Mouse (Mus musculus) liver, embryonic 14.5 days (tissue): ENCODE data around the gene Rbbp8nl. TPM values are rescaled to one million over a fixed set of nuclear protein-coding genes. Genes with fewer than 3 reads are reported as not detected.

Experiments used
- ATAC-seq: fragments of 200-750 bp; cut with Nextera tagmentation; 2 replicates; pipeline ENCODE4 v1.8.0; 2017; ENCODE audit warnings: moderate number of reproducible peaks, mild to moderate bottlenecking, moderate library complexity; ENCODE audit not compliant: insufficient read depth
- DNase-seq, 3 experiments: peaks; one replicate each; pipeline ENCODE4 v3.0.0-alpha.2; 2012 to 2013; ENCODE audit warnings: low read depth in 3 of 3, low spot score in 3 of 3
- H3K27ac ChIP-seq: fragments of 300-500 bp; sonication (generic); 2 replicates; pipeline ENCODE4 v1.5.1; 2014; ENCODE audit warnings: moderate library complexity, mild to moderate bottlenecking, control low read depth, inconsistent platforms
- H3K27me3 ChIP-seq: fragments of 300-500 bp; sonication (generic); 2 replicates; pipeline ENCODE4 v1.6.1; 2014; ENCODE audit warnings: mild to moderate bottlenecking, low read length, moderate library complexity; ENCODE audit not compliant: control insufficient read depth, insufficient read depth
- H3K36me3 ChIP-seq: fragments of 300-500 bp; sonication (generic); replicated peaks from 2 replicates; pipeline ENCODE4 v1.6.1; 2014; ENCODE audit warnings: low read depth; ENCODE audit not compliant: control insufficient read depth, insufficient read depth
- H3K4me1 ChIP-seq, 2 experiments: fragments of 200-500 bp in 1 of 2; fragments of 300-500 bp in 1 of 2; sonication (generic) in 1 of 2; replicated peaks; 2 replicates each; pipeline ENCODE4 v1.6.1; 2012 to 2014; ENCODE audit warnings: antibody characterized with exemption in 1 of 2, inconsistent platforms in 1 of 2, low read length in 1 of 2; ENCODE audit not compliant: control insufficient read depth in 2 of 2, insufficient read depth in 2 of 2
- H3K4me2 ChIP-seq: fragments of 300-500 bp; sonication (generic); 2 replicates; pipeline ENCODE4 v1.6.1; 2014; ENCODE audit warnings: low read depth, mild to moderate bottlenecking, control low read depth, moderate library complexity
- H3K4me3 ChIP-seq, 2 experiments: fragments of 200-500 bp in 1 of 2; fragments of 300-500 bp in 1 of 2; sonication (generic) in 1 of 2; 2 replicates each; pipeline ENCODE4 v1.5.1; 2012 to 2014; ENCODE audit warnings: low read depth in 2 of 2, low read length in 2 of 2, mild to moderate bottlenecking in 2 of 2, control low read depth in 1 of 2, inconsistent platforms in 1 of 2, moderate library complexity in 1 of 2; ENCODE audit not compliant: insufficient read depth in 1 of 2
- H3K9ac ChIP-seq: fragments of 300-500 bp; sonication (generic); replicated peaks from 2 replicates; pipeline ENCODE4 v1.6.1; 2014; ENCODE audit warnings: mild to moderate bottlenecking, control low read depth, moderate library complexity
- H3K9me3 ChIP-seq: fragments of 300-500 bp; sonication (generic); 2 replicates; pipeline ENCODE4 v1.6.1; 2016; ENCODE audit warnings: low read length, mixed read lengths; ENCODE audit not compliant: control insufficient read depth
- CTCF ChIP-seq: IDR thresholded peaks from 2 replicates; pipeline ENCODE4 v1.5.1; 2016; ENCODE audit warnings: antibody characterized with exemption, low read depth, control low read depth
- EP300 ChIP-seq: IDR thresholded peaks from 2 replicates; pipeline ENCODE4 v1.6.1; 2016; ENCODE audit warnings: antibody characterized with exemption, low read depth
- WGBS: fragments of 180-500 bp; shearing (Covaris S2); extraction: QIAGEN DNeasy Blood & Tissue Kit; methylation state at CpG from one replicate; pipeline ENCODE4 v1.1.7; 2014; ENCODE audit not compliant: insufficient replicate concordance; 5-methylcytosine and 5-hydroxymethylcytosine counted together
- polyA plus RNA-seq, 2 experiments: library from polyadenylated mRNA; depleted of rRNA in 1 of 2; stranded (reverse) in 1 of 2; unstranded in 1 of 2; fragments of >200 nt; fragmentation: Nextera tagmentation in 1 of 2; extraction: Ambion mirVana in 1 of 2; gene quantifications; 2 replicates each; pipeline versions ENCODE4 v1.2.1 to v1.2.3; 2012 to 2014

Gene Rbbp8nl
- polyA plus RNA-seq, 2 experiments, result 0.02 TPM; not detected in 1

DNA sequence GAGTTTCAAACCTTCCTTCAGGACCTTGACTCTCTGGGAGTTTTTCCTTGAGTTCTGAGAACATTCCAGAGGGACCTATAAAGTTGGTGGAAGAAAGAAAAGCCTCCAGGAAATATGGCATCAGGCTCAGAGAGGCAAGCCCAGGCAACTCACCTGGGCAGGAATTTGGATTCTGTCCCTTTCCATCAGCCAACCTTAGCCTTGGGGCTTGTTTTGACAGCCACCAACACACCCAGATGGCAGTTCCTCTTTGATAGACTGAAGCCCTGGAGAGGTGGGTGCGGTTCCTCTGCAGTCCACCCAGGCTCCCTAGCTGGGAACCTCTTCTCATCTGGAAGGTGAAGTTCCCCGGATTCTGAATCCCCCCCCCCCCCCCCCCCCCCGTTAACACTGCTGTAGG, 53.2 kb downstream of the Rbbp8nl start:
- WGBS, result 14% methylated on average over 3 of the region's 3 CpGs
- DNase-seq (peak in 1 of 3 experiments; percentile 51), ATAC-seq (peak; percentile 85)
- TF ChIP-seq EP300, result no peak
- TF ChIP-seq CTCF, result no peak
- Histone ChIP-seq H3K36me3 (no peaks in the 10 kb centered on the region), H3K4me1 (peaks cover 35 to 46% of the 10 kb centered on the region in 2 experiments), H3K4me3 (peak overlapping the region; percentile 26 to 35; a peak in 3 of 4 replicates), H3K4me2 (peak overlapping the region; percentile 69), H3K27ac (peak overlapping the region; percentile 94), H3K27me3 (no peaks in the 10 kb centered on the region), H3K9me3 (no peaks in the 10 kb centered on the region), H3K9ac (peak overlapping the region; percentile 60)

DNA sequence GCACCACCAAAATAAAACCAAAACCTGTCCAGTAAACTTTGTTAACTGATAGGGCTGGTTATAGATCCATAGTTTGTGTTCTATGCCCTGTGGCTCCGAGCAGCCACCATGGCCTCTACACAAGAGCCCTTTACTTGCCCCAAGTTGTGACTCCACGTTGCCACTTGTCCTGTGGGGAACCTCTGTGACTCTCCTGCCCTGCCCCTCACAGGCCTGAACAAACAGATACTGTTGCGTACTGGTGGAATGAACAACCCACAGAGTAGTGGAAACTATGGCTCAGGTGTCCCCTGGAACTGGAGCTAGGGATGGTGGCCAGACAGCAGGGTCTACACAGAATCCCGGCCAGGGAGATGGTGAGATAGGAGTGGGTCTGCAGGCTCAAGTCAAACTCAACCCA, 53.9 kb downstream of the Rbbp8nl start:
- ATAC-seq (no peak), DNase-seq (no peak)
- H3K4me2 ChIP-seq, result peak overlapping the region; percentile 69
- 62% methylated on average over 4 of the region's 4 CpGs for WGBS
- H3K4me3 ChIP-seq, result peak overlapping the region; percentile 26 to 35
- no peaks in the 10 kb centered on the region for H3K36me3 ChIP-seq
- no peak for TF ChIP-seq EP300
- TF ChIP-seq CTCF, result no peak
- peak overlapping the region; percentile 94 for H3K27ac ChIP-seq
- no peaks in the 10 kb centered on the region for H3K27me3 ChIP-seq
- H3K9ac ChIP-seq, result peak overlapping the region; percentile 60
- H3K4me1 ChIP-seq, result peaks cover 35 to 46% of the 10 kb centered on the region in 2 experiments
- H3K9me3 ChIP-seq, result no peaks in the 10 kb centered on the region

DNA sequence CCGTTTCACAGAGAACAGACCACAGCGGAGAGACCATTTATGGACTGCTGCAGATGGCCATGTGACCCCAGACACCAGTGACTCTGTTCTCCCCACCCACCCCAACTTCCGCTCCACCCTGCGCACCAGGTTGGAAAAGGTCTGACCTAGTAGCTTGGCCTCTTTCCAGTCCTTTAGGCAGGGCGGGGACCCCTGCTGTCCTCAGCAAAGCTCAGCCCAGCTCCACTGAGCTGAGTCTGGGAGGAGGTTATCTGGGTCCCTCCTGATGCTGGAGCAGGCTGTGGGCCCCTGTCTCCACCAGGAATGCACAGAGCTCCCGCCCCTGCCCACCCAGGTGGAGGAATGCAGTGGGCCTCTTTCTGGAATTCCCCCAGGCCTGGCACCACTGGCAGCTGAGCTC, 54.7 kb downstream of the Rbbp8nl start:
- TF ChIP-seq EP300 (no peak), CTCF (no peak)
- no peak overlapping the region for H3K4me3 ChIP-seq
- no peaks in the 10 kb centered on the region for H3K9me3 ChIP-seq
- 59% methylated on average over 6 of the region's 6 CpGs for WGBS
- no peak overlapping the region for H3K27ac ChIP-seq
- H3K27me3 ChIP-seq, result no peaks in the 10 kb centered on the region
- ATAC-seq (no peak), DNase-seq (no peak)
- peak overlapping the region; percentile 69 for H3K4me2 ChIP-seq
- no peaks in the 10 kb centered on the region for H3K36me3 ChIP-seq
- H3K9ac ChIP-seq, result no peak overlapping the region
- peaks cover 35 to 46% of the 10 kb centered on the region in 2 experiments for H3K4me1 ChIP-seq

GRCm38 (mm10) chr2:180234353-180234752, 55.3 kb downstream of the Rbbp8nl start:
- Histone ChIP-seq H3K4me1 (peaks cover 35 to 46% of the 10 kb centered on the region in 2 experiments), H3K4me2 (no peak overlapping the region), H3K27me3 (no peaks in the 10 kb centered on the region), H3K9ac (no peak overlapping the region), H3K27ac (no peak overlapping the region), H3K36me3 (no peaks in the 10 kb centered on the region), H3K4me3 (no peak overlapping the region), H3K9me3 (no peaks in the 10 kb centered on the region)
- no peak for DNase-seq
- no peak for TF ChIP-seq CTCF
- no peak for TF ChIP-seq EP300
- ATAC-seq, result no peak
- 81% methylated on average over 8 of the region's 8 CpGs for WGBS

GRCm38 (mm10) chr2:180233101-180233904, 56.4 kb downstream of the Rbbp8nl start:
- H3K27me3 ChIP-seq, result no peaks in the 10 kb centered on the region
- DNase-seq, result no peak
- H3K9me3 ChIP-seq, result no peaks in the 10 kb centered on the region
- no peak overlapping the region for H3K4me2 ChIP-seq
- 57% methylated on average over 7 of the region's 7 CpGs for WGBS
- no peak overlapping the region for H3K27ac ChIP-seq
- TF ChIP-seq EP300, result no peak
- TF ChIP-seq CTCF, result no peak
- no peak overlapping the region for H3K9ac ChIP-seq
- ATAC-seq, result no peak
- H3K4me1 ChIP-seq, result peaks cover 33 to 38% of the 10 kb centered on the region in 2 experiments
- H3K36me3 ChIP-seq, result no peaks in the 10 kb centered on the region
- no peak overlapping the region for H3K4me3 ChIP-seq
